Mouse (Mus musculus) midbrain, embryonic 14.5 days (tissue): ENCODE data around the gene Ano9. TPM values are rescaled to one million over a fixed set of nuclear protein-coding genes. Genes with fewer than 3 reads are reported as not detected.

ENCODE experiments used
- ATAC-seq: fragments of 200-750 bp; cut with Nextera tagmentation; 2 replicates; pipeline ENCODE4 v1.8.0; 2017; ENCODE audit warnings: moderate number of reproducible peaks, moderate library complexity; ENCODE audit not compliant: low FRiP score, low TSS enrichment
- DNase-seq: peaks from one replicate; pipeline ENCODE4 v3.0.0-alpha.2; 2015
- H3K27ac ChIP-seq: fragments of 300-500 bp; sonication (generic); replicated peaks from 2 replicates; pipeline ENCODE4 v1.5.1; 2014; ENCODE audit warnings: mild to moderate bottlenecking, low read depth, low read length, moderate library complexity
- H3K27me3 ChIP-seq: fragments of 300-500 bp; sonication (generic); 2 replicates; pipeline ENCODE4 v1.6.1; 2014; ENCODE audit warnings: low read length, control low read depth, mixed read lengths; ENCODE audit not compliant: control insufficient read depth, insufficient read depth
- H3K36me3 ChIP-seq: fragments of 300-500 bp; sonication (generic); 2 replicates; pipeline ENCODE4 v1.6.1; 2014; ENCODE audit warnings: low read length, control low read depth; ENCODE audit not compliant: control insufficient read depth, insufficient read depth
- H3K4me1 ChIP-seq: fragments of 300-500 bp; sonication (generic); 2 replicates; pipeline ENCODE4 v1.6.1; 2014; ENCODE audit warnings: mild to moderate bottlenecking, antibody characterized with exemption, low read length, control low read depth; ENCODE audit not compliant: control insufficient read depth, insufficient read depth
- H3K4me2 ChIP-seq: fragments of 300-500 bp; sonication (generic); 2 replicates; pipeline ENCODE4 v1.6.1; 2014; ENCODE audit warnings: mild to moderate bottlenecking, low read length, moderate library complexity
- H3K4me3 ChIP-seq: fragments of 300-500 bp; sonication (generic); replicated peaks from 2 replicates; pipeline ENCODE4 v1.5.1; 2014; ENCODE audit warnings: low read depth, low read length
- H3K9ac ChIP-seq: fragments of 300-500 bp; sonication (generic); replicated peaks from 2 replicates; pipeline ENCODE4 v1.6.1; 2014; ENCODE audit warnings: mild to moderate bottlenecking, low read length, moderate library complexity
- H3K9me3 ChIP-seq: fragments of 300-500 bp; sonication (generic); 2 replicates; pipeline ENCODE4 v1.6.1; 2016; ENCODE audit warnings: low read length, control low read depth, mixed read lengths; ENCODE audit not compliant: control insufficient read depth
- WGBS: fragments of 180-500 bp; shearing (Covaris S2); extraction: QIAGEN DNeasy Blood & Tissue Kit; methylation state at CpG from one replicate; pipeline ENCODE4 v1.1.7; 2014; 5-methylcytosine and 5-hydroxymethylcytosine counted together
- polyA plus RNA-seq: library from polyadenylated mRNA; unstranded; fragments of >200 nt; fragmentation: Nextera tagmentation; extraction: Ambion mirVana; gene quantifications from 2 replicates; pipeline ENCODE4 v1.2.1, GENCODE M21; 2014

Gene Ano9
- polyA plus RNA-seq, 1 experiment from 2014 or later = 0.14 TPM

DNA sequence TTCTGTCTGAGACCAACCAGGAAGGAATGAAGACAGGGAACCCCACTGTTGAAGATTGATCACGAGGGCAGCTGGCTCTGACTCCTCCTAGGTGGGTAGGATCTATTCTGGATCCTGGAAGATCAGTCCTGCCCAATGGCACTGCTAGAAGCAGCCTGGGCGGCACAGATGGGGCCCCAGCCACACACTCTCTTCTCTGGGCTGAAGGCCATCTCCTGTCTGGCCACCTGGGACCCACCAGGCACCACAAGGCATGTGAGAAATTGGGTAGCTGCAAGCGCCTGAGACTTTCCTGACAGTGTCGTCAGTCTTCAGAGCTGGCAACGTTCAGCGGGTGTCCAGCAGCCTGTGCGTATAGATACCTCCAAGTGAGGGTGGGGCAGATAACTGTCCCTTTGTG lies 55.1 kb downstream of the Ano9 start:
- DNase-seq (no peak), ATAC-seq (no peak)
- Histone ChIP-seq H3K4me1 (peaks cover 23% of the 10 kb centered on the region), H3K4me3 (no peak overlapping the region), H3K27me3 (no peaks in the 10 kb centered on the region), H3K4me2 (peak overlapping the region; percentile 83), H3K9me3 (no peaks in the 10 kb centered on the region), H3K9ac (peak overlapping the region; percentile 98; the same call in 1 of the 2 replicates), H3K36me3 (peaks cover 45% of the 10 kb centered on the region), H3K27ac (no peak overlapping the region)
- WGBS = 88% methylated on average over 7 of the region's 7 CpGs

GRCm38 (mm10) chr7:141061269-141061692 lies 56.3 kb downstream of the Ano9 start:
- Histone ChIP-seq H3K9me3 (no peaks in the 10 kb centered on the region), H3K9ac (peak overlapping the region; percentile 98), H3K36me3 (peaks cover 33% of the 10 kb centered on the region), H3K27ac (peak overlapping the region; percentile 94), H3K4me2 (peak overlapping the region; percentile 83), H3K4me1 (peaks cover 23% of the 10 kb centered on the region), H3K4me3 (peak overlapping the region; percentile 85), H3K27me3 (no peaks in the 10 kb centered on the region)
- peak; percentile 71 for DNase-seq
- peak; percentile 53; the same call in 1 of the 2 replicates for ATAC-seq
- WGBS = under 1% methylated on average over 37 of the region's 37 CpGs

- no peaks in the 10 kb centered on the region for H3K27me3 ChIP-seq
- no peaks in the 10 kb centered on the region; the same call in 1 of the 2 replicates for H3K9me3 ChIP-seq
- peaks cover 26% of the 10 kb centered on the region for H3K36me3 ChIP-seq
- peak within 1 kb of the TSS; percentile 94 for H3K27ac ChIP-seq
- H3K4me2 ChIP-seq = peak within 1 kb of the TSS; percentile 83
- WGBS = under 1% methylated on average over 60 of the region's 72 CpGs
- ATAC-seq (peak; percentile 96), DNase-seq (peak; percentile 97)
- peaks cover 23% of the 10 kb centered on the region for H3K4me1 ChIP-seq
- H3K4me3 ChIP-seq = peak within 1 kb of the TSS; percentile 85
- H3K9ac ChIP-seq = peak within 1 kb of the TSS; percentile 98
Observed at GRCm38 (mm10) chr7:141060426-141061242, 57.0 kb downstream of the Ano9 start, which contains the start of gene B4galnt4. B4galnt4 (plus strand) TSS chr7:141061104.

DNA sequence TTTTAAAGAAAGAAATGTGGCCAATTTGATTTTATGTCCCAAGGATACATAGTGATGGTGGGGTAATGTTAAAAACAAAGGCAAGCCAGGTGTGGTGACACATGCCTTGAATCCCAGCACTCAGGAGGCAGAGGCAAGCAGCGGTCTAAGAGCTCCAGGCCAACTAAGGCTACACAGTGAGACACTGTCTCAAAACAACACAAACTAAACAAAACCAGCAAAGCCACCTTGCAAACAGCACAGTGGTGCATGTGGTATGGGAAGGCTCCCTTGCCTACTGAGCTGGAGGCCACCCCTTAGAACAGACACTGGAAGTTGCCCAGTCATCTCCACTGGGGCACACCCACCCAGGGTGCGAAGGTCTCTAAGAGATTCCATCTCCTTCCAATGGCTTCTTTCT lies 57.7 kb downstream of the Ano9 start:
- H3K4me2 ChIP-seq = peak overlapping the region; percentile 83
- ATAC-seq (0 out of 2 replicates have a peak, but pooled peaks have one; percentile 1), DNase-seq (no peak)
- 65% methylated on average over 2 of the region's 2 CpGs for WGBS
- peak overlapping the region; percentile 85 for H3K4me3 ChIP-seq
- peaks cover 19% of the 10 kb centered on the region for H3K36me3 ChIP-seq
- H3K9ac ChIP-seq = peak overlapping the region; percentile 98
- peak overlapping the region; percentile 94 for H3K27ac ChIP-seq
- H3K4me1 ChIP-seq = peaks cover 23% of the 10 kb centered on the region
- H3K9me3 ChIP-seq = no peaks in the 10 kb centered on the region; the same call in 1 of the 2 replicates
- H3K27me3 ChIP-seq = no peaks in the 10 kb centered on the region

- 96% methylated on average over 14 of the region's 14 CpGs for WGBS
- ATAC-seq = no peak
Observed at GRCm38 (mm10) chr7:141058601-141059341, 58.8 kb downstream of the Ano9 start.

GRCm38 (mm10) chr7:141057541-141057940 lies 60.1 kb downstream of the Ano9 start:
- no peak for ATAC-seq
- H3K27ac ChIP-seq = no peak overlapping the region

More at GRCm38 (mm10) chr7:141058601-141059341, 58.8 kb downstream of the Ano9 start:
- H3K4me1 ChIP-seq = peaks cover 23% of the 10 kb centered on the region
- no peak overlapping the region for H3K27ac ChIP-seq
- H3K4me3 ChIP-seq = no peak overlapping the region
- DNase-seq = no peak
- no peaks in the 10 kb centered on the region; the same call in 1 of the 2 replicates for H3K9me3 ChIP-seq
- H3K4me2 ChIP-seq = no peak overlapping the region
- peaks cover 8% of the 10 kb centered on the region; the same call in 1 of the 2 replicates for H3K36me3 ChIP-seq
- no peaks in the 10 kb centered on the region for H3K27me3 ChIP-seq
- no peak overlapping the region for H3K9ac ChIP-seq

GRCm38 (mm10) chr7:141056976-141057375 lies 60.6 kb downstream of the Ano9 start:
- 93% methylated on average over 6 of the region's 6 CpGs for WGBS
- H3K9ac ChIP-seq = no peak overlapping the region
- no peaks in the 10 kb centered on the region; the same call in 1 of the 2 replicates for H3K9me3 ChIP-seq
- no peak overlapping the region for H3K27ac ChIP-seq
- peaks cover 15% of the 10 kb centered on the region for H3K4me1 ChIP-seq
- no peaks in the 10 kb centered on the region for H3K27me3 ChIP-seq
- H3K36me3 ChIP-seq = no peaks in the 10 kb centered on the region
- ATAC-seq (no peak), DNase-seq (no peak)
- H3K4me3 ChIP-seq = no peak overlapping the region
- no peak overlapping the region for H3K4me2 ChIP-seq

More at GRCm38 (mm10) chr7:141057541-141057940, 60.1 kb downstream of the Ano9 start:
- no peak for DNase-seq
- Histone ChIP-seq H3K36me3 (no peaks in the 10 kb centered on the region), H3K9me3 (no peaks in the 10 kb centered on the region; the same call in 1 of the 2 replicates), H3K27me3 (no peaks in the 10 kb centered on the region), H3K4me3 (no peak overlapping the region), H3K9ac (no peak overlapping the region), H3K4me1 (peaks cover 21% of the 10 kb centered on the region), H3K4me2 (no peak overlapping the region)
- 95% methylated on average over 1 of the region's 1 CpGs for WGBS

- DNase-seq (no peak), ATAC-seq (no peak)
- Histone ChIP-seq H3K9ac (no peak overlapping the region), H3K27ac (no peak overlapping the region), H3K9me3 (no peaks in the 10 kb centered on the region; the same call in 1 of the 2 replicates), H3K4me2 (no peak overlapping the region), H3K36me3 (no peaks in the 10 kb centered on the region), H3K4me3 (no peak overlapping the region), H3K27me3 (no peaks in the 10 kb centered on the region), H3K4me1 (peaks cover 10% of the 10 kb centered on the region)
- WGBS = 88% methylated on average over 4 of the region's 4 CpGs
Observed at GRCm38 (mm10) chr7:141055785-141056184, 61.8 kb downstream of the Ano9 start.
